Mouse (Mus musculus) myocyte (in vitro differentiated cells): ENCODE results near the gene Obox1. TPM values are rescaled to one million over a fixed set of nuclear protein-coding genes. Genes with fewer than 3 reads are reported as not detected.
"Not testable (repeated sequence)": the region's sequence is repeated elsewhere in the genome, so short reads cannot be mapped to it uniquely, and the experiment has no call there.

ENCODE experiments used
- H3K27me3 ChIP-seq: one replicate; pipeline ENCODE4 v1.6.1; 2011; ENCODE audit not compliant: control insufficient read depth, insufficient read depth, insufficient read length
- H3K36me3 ChIP-seq: one replicate; pipeline ENCODE4 v1.6.1; 2011; ENCODE audit not compliant: control insufficient read depth, insufficient read depth
- H3K4me2 ChIP-seq: one replicate; pipeline ENCODE4 v1.6.1; 2011; ENCODE audit warnings: low read depth, control low read depth
- H3K4me3 ChIP-seq: one replicate; pipeline ENCODE4 v1.5.1; 2011; ENCODE audit warnings: mild to moderate bottlenecking, control low read depth, moderate library complexity
- H3K79me2 ChIP-seq: one replicate; pipeline ENCODE4 v1.6.1; 2011; ENCODE audit not compliant: control insufficient read depth, insufficient read depth
- H3ac ChIP-seq: one replicate; pipeline ENCODE4 v1.6.1; 2011; ENCODE audit not compliant: control insufficient read depth, insufficient read length
- polyA plus RNA-seq: library from polyadenylated mRNA; unstranded; fragments of >200 nt; fragmentation: generic; extraction: Trizol; gene quantifications from one replicate; pipeline ENCODE4 v1.2.1, GENCODE M21; 2012; ENCODE audit warnings: missing spikeins

Obox1 gene
- polyA plus RNA-seq = not detected

DNA sequence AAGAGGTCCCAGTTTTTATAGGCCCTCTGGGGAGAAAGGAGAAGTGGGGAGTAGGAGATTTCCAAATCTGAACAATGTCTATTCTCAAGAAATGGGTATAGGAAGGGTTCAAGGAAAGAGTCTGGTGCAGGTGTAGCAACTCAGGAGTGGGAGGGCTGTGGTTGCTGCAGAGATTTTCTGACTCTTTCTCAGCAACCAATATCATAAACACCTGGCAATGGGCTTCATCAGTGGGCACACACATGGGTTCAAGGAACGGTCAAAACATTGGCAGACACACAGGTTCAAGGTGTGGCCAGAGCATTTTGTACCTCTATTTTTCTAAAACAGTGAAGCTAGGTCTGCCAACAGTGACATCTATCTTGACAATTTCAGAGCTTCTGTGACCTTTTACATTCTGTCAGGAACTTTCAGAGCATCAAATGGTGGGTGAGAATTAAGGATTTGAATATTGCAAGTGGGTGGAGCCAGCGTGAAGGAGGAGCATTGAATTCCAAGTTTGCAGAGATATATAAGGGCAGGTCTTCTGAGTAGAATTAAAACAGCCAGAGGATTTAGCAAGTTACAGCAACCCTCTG is at the start of gene Obox1, which contains the start of gene Obox2:
Gene Obox1 (plus strand): TSS at position 528 of the 578 bp plus-strand sequence.
Gene Obox2 (plus strand): TSS at position 301 of the 578 bp plus-strand sequence.
- not testable (repeated sequence) for H3K27me3 ChIP-seq, H3K79me2 ChIP-seq, H3K4me2 ChIP-seq, H3ac ChIP-seq, H3K36me3 ChIP-seq, H3K4me3 ChIP-seq

DNA sequence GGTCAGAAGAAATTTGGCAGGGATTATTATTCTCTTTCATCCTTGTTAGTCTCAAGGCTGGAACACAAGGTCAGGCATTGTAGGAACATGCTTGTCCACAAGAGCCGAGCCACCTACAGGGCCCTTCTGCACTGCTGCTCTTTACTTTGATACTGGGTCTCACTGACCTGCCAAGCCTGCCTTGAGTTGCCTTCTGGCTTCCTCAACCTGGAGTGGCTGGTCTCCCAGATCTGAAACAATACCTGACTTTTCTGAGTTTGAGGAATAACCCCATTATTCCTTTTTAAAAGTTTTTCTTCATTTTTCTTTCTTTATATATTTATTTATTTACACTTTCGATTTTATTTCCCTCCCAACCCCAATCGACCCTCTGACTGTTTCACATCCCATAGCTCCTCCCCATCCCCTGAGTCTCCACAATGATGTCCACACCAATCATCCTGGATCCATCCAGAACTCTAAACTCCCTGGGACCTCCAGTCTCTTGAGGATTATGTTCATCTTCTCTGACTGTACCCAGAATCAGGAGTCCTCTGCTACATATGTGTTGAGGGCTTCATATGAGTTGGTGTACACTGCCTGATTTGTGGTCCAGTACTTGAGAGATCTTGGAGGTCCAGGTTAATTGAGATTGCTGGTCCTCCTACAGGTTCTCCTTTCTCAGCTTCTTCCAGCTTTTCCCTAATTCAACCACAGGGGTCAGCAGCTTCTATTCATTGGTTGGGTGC is 10.6 kb downstream of the Obox1 start:
- H3K4me3 ChIP-seq, H3K36me3 ChIP-seq, H3K79me2 ChIP-seq, H3ac ChIP-seq, H3K4me2 ChIP-seq, H3K27me3 ChIP-seq: not testable (repeated sequence)

DNA sequence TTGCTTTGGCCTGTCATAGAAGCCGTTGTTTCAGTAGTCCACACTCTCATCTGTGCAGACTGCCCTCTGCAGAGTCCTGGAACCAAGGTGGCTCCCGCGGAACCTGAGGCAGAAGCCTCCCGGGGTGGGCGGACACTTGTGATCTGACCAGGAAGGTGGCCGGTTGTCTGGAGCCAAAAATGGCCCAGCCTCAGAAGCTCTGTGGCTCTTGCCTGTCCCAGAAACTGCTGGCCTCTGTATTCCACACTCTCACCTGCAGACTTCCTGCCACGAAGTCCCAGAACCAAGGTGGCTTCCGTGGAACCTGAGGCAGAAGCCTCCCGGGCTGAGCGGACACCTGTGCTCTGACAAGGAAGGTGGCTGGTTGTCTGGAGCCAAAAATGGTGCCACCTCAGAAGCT is 18.1 kb downstream of the Obox1 start:
- H3K4me2 ChIP-seq, H3ac ChIP-seq, H3K79me2 ChIP-seq, H3K27me3 ChIP-seq, H3K4me3 ChIP-seq, H3K36me3 ChIP-seq: not testable (repeated sequence)

DNA sequence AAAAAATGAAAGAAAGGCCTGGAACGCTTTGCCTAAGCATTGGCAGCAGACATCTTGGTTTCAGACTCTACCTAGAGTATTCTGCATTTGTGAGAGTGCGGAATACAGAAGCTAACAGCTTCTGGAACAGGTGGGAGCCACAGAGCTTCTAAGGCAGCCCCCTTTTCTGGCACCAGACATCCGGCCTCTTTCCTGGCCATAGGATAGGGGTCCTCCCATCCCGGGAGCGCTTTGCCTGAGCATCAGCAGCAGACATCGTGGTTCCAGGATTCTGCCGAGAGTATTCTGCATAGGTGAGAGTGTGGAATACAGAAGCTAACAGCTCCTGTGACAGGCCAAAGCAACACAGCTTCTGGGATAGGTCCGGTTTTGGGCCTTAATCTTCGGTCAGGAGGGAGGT is 29.3 kb downstream of the Obox1 start:
- not testable (repeated sequence) for H3K4me3 ChIP-seq, H3K36me3 ChIP-seq, H3K79me2 ChIP-seq, H3ac ChIP-seq, H3K4me2 ChIP-seq, H3K27me3 ChIP-seq

DNA sequence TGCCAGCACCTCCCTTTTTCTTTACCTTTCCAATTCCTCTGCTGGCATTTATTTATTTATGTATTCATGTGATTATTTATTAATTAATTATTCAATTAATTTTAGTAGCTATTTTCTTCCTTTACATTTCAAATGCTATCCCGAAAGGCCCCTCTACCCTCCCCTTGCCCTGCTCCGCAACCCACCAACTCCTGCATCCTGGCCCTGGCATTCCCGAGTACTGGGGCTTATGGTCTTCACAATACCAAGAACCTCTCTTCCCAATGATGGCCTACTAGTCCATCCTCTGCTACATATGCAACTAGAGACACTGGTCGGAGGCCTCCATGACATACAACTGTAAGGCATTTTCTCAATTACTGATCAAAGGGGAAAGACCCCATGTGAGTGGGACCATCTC is 36.8 kb downstream of the Obox1 start:
- H3K27me3 ChIP-seq, H3K79me2 ChIP-seq, H3K36me3 ChIP-seq, H3K4me2 ChIP-seq, H3K4me3 ChIP-seq, H3ac ChIP-seq: not testable (repeated sequence)

DNA sequence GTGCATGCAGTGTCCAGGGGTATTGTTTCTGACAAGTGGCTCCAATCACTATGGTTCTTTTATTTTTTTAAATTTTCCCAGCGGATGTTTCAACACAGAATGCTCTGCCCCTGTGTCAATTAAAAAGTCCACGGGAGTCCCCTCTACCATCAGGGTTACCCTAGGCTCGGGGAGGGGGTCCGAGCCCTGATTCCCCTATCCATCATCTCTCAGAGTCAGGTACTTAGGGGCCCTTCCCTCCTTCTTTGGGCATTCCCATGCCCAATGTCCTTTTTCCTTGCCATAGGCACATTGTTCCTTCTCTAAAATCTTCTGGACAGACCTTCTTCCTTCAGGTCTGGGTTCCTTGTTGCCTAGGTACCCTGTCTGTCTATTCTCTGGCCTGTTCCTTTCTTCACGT is 120.7 kb downstream of the Obox1 start:
- not testable (repeated sequence) for H3ac ChIP-seq, H3K4me3 ChIP-seq, H3K27me3 ChIP-seq, H3K36me3 ChIP-seq, H3K79me2 ChIP-seq, H3K4me2 ChIP-seq

Other genes starting within 250 kb of the Obox1 start
- gene Obox2, start 227 bp upstream of the Obox1 start, polyA plus RNA-seq = not detected